Mouse (Mus musculus): ENCODE data around the gene Cfl1. TPM values are rescaled to one million over a fixed set of nuclear protein-coding genes. Genes with fewer than 3 reads are reported as not detected.

Cfl1 gene
- polyA plus RNA-seq, 1 experiment from 2014 or later = 3,609 TPM

DNA sequence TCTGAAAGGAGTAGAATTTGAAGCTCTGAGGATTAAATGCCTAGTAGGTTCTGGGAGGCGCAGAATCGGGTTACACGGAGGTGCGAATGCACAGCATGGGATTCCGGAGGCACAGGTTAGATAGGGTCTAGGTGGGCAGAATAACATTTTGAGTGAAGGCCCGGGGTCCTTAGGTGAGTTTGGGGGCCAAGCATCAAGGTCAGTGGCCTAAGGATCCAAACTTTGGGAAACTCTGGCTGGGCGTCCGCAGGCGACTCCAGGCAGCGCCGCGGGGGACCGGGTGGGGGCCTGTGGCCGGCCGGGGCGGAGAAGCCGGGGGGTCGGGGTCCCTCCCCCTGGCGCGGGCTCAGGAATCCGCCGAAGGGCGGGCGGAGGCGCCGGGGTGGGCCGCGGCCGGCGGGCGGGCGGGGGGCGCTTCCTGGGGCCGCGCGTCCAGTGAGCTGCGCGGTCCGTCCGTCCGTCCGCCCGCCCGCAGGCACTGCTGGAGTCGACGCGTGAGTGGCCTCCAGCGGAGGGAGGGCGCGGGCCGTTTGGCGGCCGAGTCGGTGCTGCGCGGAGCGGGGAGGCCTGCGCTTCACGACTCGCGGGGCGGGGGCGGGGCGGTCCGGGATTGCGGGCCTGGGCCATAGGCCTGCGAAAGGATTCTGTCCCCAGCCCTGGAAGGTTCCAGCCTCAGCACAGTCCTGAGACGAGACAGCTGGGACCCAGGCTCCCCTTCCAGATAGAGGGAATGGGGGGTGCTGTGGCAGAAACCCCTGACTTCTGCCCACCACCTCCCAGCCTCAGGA lies 15.8 kb upstream of the Cfl1 start:
- Histone ChIP-seq H3K4me2 (ENCODE audit: low read length) (peak overlapping the region; percentile 99), H3K36me3 (ENCODE audit: control insufficient read depth, insufficient read depth, low read length) (no peaks in the 10 kb centered on the region), H3K27ac (ENCODE audit: low read depth, low read length) (peak overlapping the region; percentile 72), H3K27me3 (replicated peaks; ENCODE audit: control insufficient read depth, insufficient read depth, low read length) (no peaks in the 10 kb centered on the region), H3K9me3 (ENCODE audit: control insufficient read depth, low read length) (no peaks in the 10 kb centered on the region), H3K4me1 (ENCODE audit: control insufficient read depth, insufficient read depth, low read depth, low read length) (peaks cover 20% of the 10 kb centered on the region), H3K9ac (ENCODE audit: low read depth, low read length) (peak overlapping the region; percentile 85), H3K4me3 (ENCODE audit: low read length) (peak overlapping the region; percentile 67)
- under 1% methylated on average over 31 of the region's 68 CpGs for WGBS
- peak; percentile 70 for ATAC-seq

DNA sequence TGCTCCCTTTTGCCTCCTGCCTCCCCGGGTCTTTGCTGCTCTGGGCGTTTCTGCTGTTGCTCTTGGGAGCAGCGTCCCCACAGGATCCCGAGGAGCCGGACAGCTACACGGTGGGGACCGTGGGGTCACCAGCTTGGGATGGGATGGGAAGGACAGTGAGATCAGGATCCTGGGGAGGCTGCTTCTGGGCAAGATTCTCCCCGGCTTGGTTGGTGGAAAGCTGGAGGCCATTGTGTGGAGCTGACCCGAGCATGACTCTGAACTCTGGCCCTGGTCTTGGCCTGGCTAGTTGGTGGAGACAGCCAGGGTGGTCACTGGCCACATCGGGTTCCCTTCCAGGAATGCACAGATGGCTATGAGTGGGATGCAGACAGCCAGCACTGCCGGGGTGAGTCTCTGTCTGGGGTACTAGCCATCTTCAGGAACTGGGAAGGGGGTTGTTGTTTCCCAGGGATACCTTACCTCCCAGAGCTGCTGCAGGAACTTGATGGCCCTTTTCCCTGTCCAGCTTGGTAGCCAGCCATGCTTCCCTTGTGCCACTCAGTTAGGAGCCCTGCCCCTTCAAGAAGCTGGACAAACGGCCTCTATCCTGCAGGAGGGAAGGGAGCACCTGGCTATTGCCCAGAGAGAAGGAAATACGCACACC lies 15.1 kb upstream of the Cfl1 start:
- H3K27me3 ChIP-seq (replicated peaks; ENCODE audit: control insufficient read depth, insufficient read depth, low read length) = no peaks in the 10 kb centered on the region
- H3K4me1 ChIP-seq (ENCODE audit: control insufficient read depth, insufficient read depth, low read depth, low read length) = peaks cover 20% of the 10 kb centered on the region
- H3K27ac ChIP-seq (ENCODE audit: low read depth, low read length) = peak overlapping the region; percentile 72
- WGBS = 17% methylated on average over 13 of the region's 13 CpGs
- no peak; the same call in none of the 2 replicates for ATAC-seq
- H3K9ac ChIP-seq (ENCODE audit: low read depth, low read length) = peak overlapping the region; percentile 85
- peak overlapping the region; percentile 67 for H3K4me3 ChIP-seq (ENCODE audit: low read length)
- no peaks in the 10 kb centered on the region for H3K9me3 ChIP-seq (ENCODE audit: control insufficient read depth, low read length)
- H3K36me3 ChIP-seq (ENCODE audit: control insufficient read depth, insufficient read depth, low read length) = no peaks in the 10 kb centered on the region
- H3K4me2 ChIP-seq (ENCODE audit: low read length) = peak overlapping the region; percentile 99

- Histone ChIP-seq H3K9me3 (ENCODE audit: control insufficient read depth, low read length) (no peaks in the 10 kb centered on the region), H3K4me2 (ENCODE audit: low read length) (no peak overlapping the region), H3K27me3 (replicated peaks; ENCODE audit: control insufficient read depth, insufficient read depth, low read length) (no peaks in the 10 kb centered on the region), H3K4me3 (ENCODE audit: low read length) (no peak overlapping the region), H3K4me1 (ENCODE audit: control insufficient read depth, insufficient read depth, low read depth, low read length) (peaks cover 20% of the 10 kb centered on the region), H3K9ac (ENCODE audit: low read depth, low read length) (no peak overlapping the region), H3K36me3 (ENCODE audit: control insufficient read depth, insufficient read depth, low read length) (no peaks in the 10 kb centered on the region; the same call in 1 of the 2 replicates), H3K27ac (ENCODE audit: low read depth, low read length) (no peak overlapping the region)
- ATAC-seq = no peak
- 84% methylated on average over 10 of the region's 10 CpGs for WGBS
Observed at GRCm38 (mm10) chr19:5477004-5477667, 13.1 kb upstream of the Cfl1 start.

- no peak overlapping the region for H3K4me3 ChIP-seq (ENCODE audit: low read length)
- WGBS = 89% methylated on average over 18 of the region's 18 CpGs
- no peak overlapping the region for H3K27ac ChIP-seq (ENCODE audit: low read depth, low read length)
- no peak overlapping the region for H3K9ac ChIP-seq (ENCODE audit: low read depth, low read length)
- H3K27me3 ChIP-seq (replicated peaks; ENCODE audit: control insufficient read depth, insufficient read depth, low read length) = no peaks in the 10 kb centered on the region
- H3K4me1 ChIP-seq (ENCODE audit: control insufficient read depth, insufficient read depth, low read depth, low read length) = peaks cover 20% of the 10 kb centered on the region
- no peak for ATAC-seq
- H3K36me3 ChIP-seq (ENCODE audit: control insufficient read depth, insufficient read depth, low read length) = peaks cover under 1% of the 10 kb centered on the region; the same call in 1 of the 2 replicates
- H3K4me2 ChIP-seq (ENCODE audit: low read length) = no peak overlapping the region
- H3K9me3 ChIP-seq (ENCODE audit: control insufficient read depth, low read length) = no peaks in the 10 kb centered on the region
Observed at GRCm38 (mm10) chr19:5477668-5478300, 12.5 kb upstream of the Cfl1 start.

DNA sequence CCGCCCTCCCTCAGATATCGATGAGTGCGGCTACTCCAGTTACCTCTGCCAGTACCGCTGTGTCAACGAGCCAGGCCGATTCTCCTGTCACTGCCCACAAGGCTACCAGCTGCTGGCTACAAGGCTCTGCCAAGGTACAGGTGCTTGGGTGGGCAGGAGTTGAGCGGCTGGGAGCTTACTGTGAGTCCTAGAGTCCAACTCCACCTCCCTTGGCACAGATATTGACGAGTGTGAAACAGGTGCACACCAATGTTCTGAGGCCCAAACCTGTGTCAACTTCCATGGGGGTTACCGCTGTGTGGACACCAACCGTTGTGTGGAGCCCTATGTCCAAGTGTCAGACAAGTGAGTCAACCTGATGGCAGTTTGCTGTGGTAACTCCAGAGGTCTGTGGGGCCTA lies 10.2 kb upstream of the Cfl1 start:
- no peak overlapping the region for H3K4me3 ChIP-seq (ENCODE audit: low read length)
- H3K4me2 ChIP-seq (ENCODE audit: low read length) = no peak overlapping the region
- 94% methylated on average over 10 of the region's 10 CpGs for whole genome bisulfite sequencing
- H3K4me1 ChIP-seq (ENCODE audit: control insufficient read depth, insufficient read depth, low read depth, low read length) = peaks cover 12% of the 10 kb centered on the region
- H3K36me3 ChIP-seq (ENCODE audit: control insufficient read depth, insufficient read depth, low read length) = peaks cover 12% of the 10 kb centered on the region
- ATAC-seq = no peak
- no peak overlapping the region for H3K27ac ChIP-seq (ENCODE audit: low read depth, low read length)
- no peak overlapping the region for H3K9ac ChIP-seq (ENCODE audit: low read depth, low read length)
- no peaks in the 10 kb centered on the region for H3K9me3 ChIP-seq (ENCODE audit: control insufficient read depth, low read length)
- no peaks in the 10 kb centered on the region for H3K27me3 ChIP-seq (replicated peaks; ENCODE audit: control insufficient read depth, insufficient read depth, low read length)

GRCm38 (mm10) chr19:5481398-5481797 lies 8.9 kb upstream of the Cfl1 start:
- WGBS = 92% methylated on average over 10 of the region's 10 CpGs
- no peaks in the 10 kb centered on the region for H3K27me3 ChIP-seq (replicated peaks; ENCODE audit: control insufficient read depth, insufficient read depth, low read length)
- no peak for ATAC-seq
- no peak overlapping the region for H3K4me3 ChIP-seq (ENCODE audit: low read length)
- no peaks in the 10 kb centered on the region for H3K4me1 ChIP-seq (ENCODE audit: control insufficient read depth, insufficient read depth, low read depth, low read length)
- no peaks in the 10 kb centered on the region for H3K9me3 ChIP-seq (ENCODE audit: control insufficient read depth, low read length)
- H3K9ac ChIP-seq (ENCODE audit: low read depth, low read length) = no peak overlapping the region
- no peak overlapping the region for H3K27ac ChIP-seq (ENCODE audit: low read depth, low read length)
- H3K36me3 ChIP-seq (ENCODE audit: control insufficient read depth, insufficient read depth, low read length) = peaks cover 21% of the 10 kb centered on the region
- no peak overlapping the region for H3K4me2 ChIP-seq (ENCODE audit: low read length)

GRCm38 (mm10) chr19:5483386-5484359 lies 6.6 kb upstream of the Cfl1 start:
- no peaks in the 10 kb centered on the region for H3K9me3 ChIP-seq (ENCODE audit: control insufficient read depth, low read length)
- H3K9ac ChIP-seq (ENCODE audit: low read depth, low read length) = no peak overlapping the region
- H3K4me2 ChIP-seq (ENCODE audit: low read length) = no peak overlapping the region
- no peaks in the 10 kb centered on the region for H3K27me3 ChIP-seq (replicated peaks; ENCODE audit: control insufficient read depth, insufficient read depth, low read length)
- H3K27ac ChIP-seq (ENCODE audit: low read depth, low read length) = no peak overlapping the region
- peaks cover 10% of the 10 kb centered on the region for H3K4me1 ChIP-seq (ENCODE audit: control insufficient read depth, insufficient read depth, low read depth, low read length)
- peaks cover 21% of the 10 kb centered on the region for H3K36me3 ChIP-seq (ENCODE audit: control insufficient read depth, insufficient read depth, low read length)
- H3K4me3 ChIP-seq (ENCODE audit: low read length) = no peak overlapping the region
- 95% methylated on average over 19 of the region's 19 CpGs for WGBS
- no peak for ATAC-seq

GRCm38 (mm10) chr19:5484496-5484895 lies 5.8 kb upstream of the Cfl1 start:
- no peak overlapping the region for H3K4me3 ChIP-seq (ENCODE audit: low read length)
- no peaks in the 10 kb centered on the region for H3K9me3 ChIP-seq (ENCODE audit: control insufficient read depth, low read length)
- ATAC-seq = no peak
- 97% methylated on average over 5 of the region's 5 CpGs for WGBS
- no peak overlapping the region for H3K9ac ChIP-seq (ENCODE audit: low read depth, low read length)
- no peak overlapping the region for H3K27ac ChIP-seq (ENCODE audit: low read depth, low read length)
- H3K4me1 ChIP-seq (ENCODE audit: control insufficient read depth, insufficient read depth, low read depth, low read length) = peaks cover 13% of the 10 kb centered on the region
- H3K4me2 ChIP-seq (ENCODE audit: low read length) = no peak overlapping the region
- H3K27me3 ChIP-seq (replicated peaks; ENCODE audit: control insufficient read depth, insufficient read depth, low read length) = no peaks in the 10 kb centered on the region
- H3K36me3 ChIP-seq (ENCODE audit: control insufficient read depth, insufficient read depth, low read length) = peaks cover 21% of the 10 kb centered on the region

Measured in hindbrain, embryonic 16.5 days (tissue).